Mouse (Mus musculus): ENCODE measurements around the gene Zfp365. TPM values are rescaled to one million over a fixed set of nuclear protein-coding genes. Genes with fewer than 3 reads are reported as not detected.

Gene Zfp365
- total and polyA plus RNA-seq, 2 experiments, result not detected

- H3K9ac ChIP-seq (ENCODE audit: low read depth, low read length), result no peak overlapping the region
- no peak for TF ChIP-seq POLR2A (IDR thresholded peaks at IDR 0.05; ENCODE audit: extremely low read depth, insufficient read depth, low read length)
- TF ChIP-seq CTCF (IDR thresholded peaks at IDR 0.05; ENCODE audit: low read depth, low read length), result no peak
- 88% methylated on average over 17 of the region's 17 CpGs for WGBS
- H3K79me2 ChIP-seq (ENCODE audit: control insufficient read depth, insufficient read depth, low read length), result no peaks in the 10 kb centered on the region
- peaks cover 3% of the 10 kb centered on the region; the same call in 1 of the 2 replicates for H3K27me3 ChIP-seq (ENCODE audit: control insufficient read depth, insufficient read depth, low read length)
- no peaks in the 10 kb centered on the region for H3K4me1 ChIP-seq (ENCODE audit: control insufficient read depth, insufficient read depth, low read length)
- no peak for DNase-seq (ENCODE audit: extremely low read depth, low read depth, low spot score)
- no peak overlapping the region for H3K27ac ChIP-seq (replicated peaks; ENCODE audit: insufficient read depth, low read depth, low read length)
- no peaks in the 10 kb centered on the region for H3K36me3 ChIP-seq (ENCODE audit: control insufficient read depth, insufficient read depth, low read length)
- no peak overlapping the region for H3K4me3 ChIP-seq (ENCODE audit: insufficient read depth, low read depth, low read length)
Measured at GRCm38 (mm10) chr10:67836426-67836825, 76.0 kb downstream of the Zfp365 start.

Other genes with a start within 250 kb of the Zfp365 start
- gene Rtkn2, start 66.9 kb upstream of the Zfp365 start, total RNA-seq (2014; rRNA removed), result 0.07 and 0.09 TPM in 2 replicates
- gene Rtkn2, start 66.9 kb upstream of the Zfp365 start, polyA plus RNA-seq (2012; rRNA removed), result not detected in 2 replicates

Measured in liver, adult 2 months (tissue).